Mouse (Mus musculus) kidney, adult 8-10 months (tissue): ENCODE results near the gene Adad2.

ENCODE experiments used
- DNase-seq, 2 experiments: peaks; one replicate each; pipeline ENCODE4 v3.0.0; 2022

The Adad2 gene

GRCm38 (mm10) chr8:119617586-119617985, 5.0 kb downstream of the Adad2 start:
- DNase-seq: no peak

GRCm38 (mm10) chr8:119618887-119619286, 6.3 kb downstream of the Adad2 start:
- no peak for DNase-seq

GRCm38 (mm10) chr8:119620116-119620840, 7.7 kb downstream of the Adad2 start:
- DNase-seq: no peak

GRCm38 (mm10) chr8:119620848-119621465, 8.4 kb downstream of the Adad2 start:
- DNase-seq: no peak

GRCm38 (mm10) chr8:119622555-119622954, 10.0 kb downstream of the Adad2 start:
- DNase-seq: no peak

- DNase-seq: no peak
These were observed 10.5 kb downstream of the Adad2 start for GRCm38 (mm10) chr8:119623061-119623460.

GRCm38 (mm10) chr8:119623744-119624143, 11.2 kb downstream of the Adad2 start:
- DNase-seq: no peak

GRCm38 (mm10) chr8:119624916-119625315, 12.4 kb downstream of the Adad2 start:
- no peak for DNase-seq

- no peak for DNase-seq
These were observed 13.2 kb downstream of the Adad2 start for GRCm38 (mm10) chr8:119625788-119626187.

- no peak for DNase-seq
These were observed 14.7 kb downstream of the Adad2 start for GRCm38 (mm10) chr8:119627199-119627598.

- DNase-seq: no peak
These were observed 15.2 kb downstream of the Adad2 start for GRCm38 (mm10) chr8:119627613-119628359.

- no peak for DNase-seq
These were observed 18.3 kb downstream of the Adad2 start for GRCm38 (mm10) chr8:119630841-119631240.

GRCm38 (mm10) chr8:119632246-119632645, 19.7 kb downstream of the Adad2 start:
- DNase-seq: no peak

GRCm38 (mm10) chr8:119632909-119633308, 20.4 kb downstream of the Adad2 start:
- no peak for DNase-seq

- DNase-seq: peak; percentile 10 to 16
These were observed 22.2 kb downstream of the Adad2 start for GRCm38 (mm10) chr8:119634616-119635336.

GRCm38 (mm10) chr8:119635378-119635777, 22.8 kb downstream of the Adad2 start, which contains the start of gene Kcng4:
Gene Kcng4, minus strand, starts transcription at chr8:119635680.
- peak in 1 of 2 experiments; percentile 7 for DNase-seq

GRCm38 (mm10) chr8:119635958-119636357, 23.4 kb downstream of the Adad2 start:
- no peak for DNase-seq

GRCm38 (mm10) chr8:119636766-119637165, 24.2 kb downstream of the Adad2 start:
- DNase-seq: no peak

GRCm38 (mm10) chr8:119637381-119637780, 24.8 kb downstream of the Adad2 start:
- DNase-seq: no peak

- DNase-seq: no peak
These were observed 25.7 kb downstream of the Adad2 start for GRCm38 (mm10) chr8:119638261-119638660.

- no peak for DNase-seq
These were observed 27.3 kb downstream of the Adad2 start for GRCm38 (mm10) chr8:119639798-119640197.

- no peak for DNase-seq
These were observed 28.5 kb downstream of the Adad2 start for GRCm38 (mm10) chr8:119641058-119641457.

GRCm38 (mm10) chr8:119642960-119643359, 30.4 kb downstream of the Adad2 start:
- DNase-seq: no peak
